Mouse (Mus musculus) limb, embryonic 11.5 days (tissue): Measurements from ENCODE around the gene Dclk2. TPM values are rescaled to one million over a fixed set of nuclear protein-coding genes. Genes with fewer than 3 reads are reported as not detected.
A peak's percentile ranks its signal among the peaks of the same experiment; 100 is the strongest.

Experiments
- ATAC-seq: fragments of 200-750 bp; cut with Nextera tagmentation; 2 replicates; pipeline ENCODE4 v1.8.0; 2017; ENCODE audit warnings: low read depth; ENCODE audit not compliant: insufficient number of reproducible peaks, low FRiP score, low TSS enrichment
- DNase-seq: peaks from one replicate; pipeline ENCODE4 v3.0.0-alpha.2; 2015; ENCODE audit warnings: low spot score
- H3K27ac ChIP-seq: fragments of 300-500 bp; sonication (generic); replicated peaks from 2 replicates; pipeline ENCODE4 v1.5.1; 2014; ENCODE audit warnings: low read depth, mild to moderate bottlenecking, low read length
- H3K27me3 ChIP-seq: fragments of 300-500 bp; sonication (generic); 2 replicates; pipeline ENCODE4 v1.6.1; 2014; ENCODE audit warnings: mild to moderate bottlenecking, low read length, mixed read lengths; ENCODE audit not compliant: control insufficient read depth, insufficient read depth
- H3K36me3 ChIP-seq: fragments of 300-500 bp; sonication (generic); 2 replicates; pipeline ENCODE4 v1.6.1; 2014; ENCODE audit warnings: mild to moderate bottlenecking, low read length, moderate library complexity, mixed read lengths; ENCODE audit not compliant: control insufficient read depth, insufficient read depth
- H3K4me1 ChIP-seq: fragments of 300-500 bp; sonication (generic); 2 replicates; pipeline ENCODE4 v1.6.1; 2014; ENCODE audit warnings: low read length, mixed read lengths; ENCODE audit not compliant: control insufficient read depth, insufficient read depth
- H3K4me2 ChIP-seq: fragments of 300-500 bp; sonication (generic); 2 replicates; pipeline ENCODE4 v1.6.1; 2014; ENCODE audit warnings: low read depth, mild to moderate bottlenecking, moderate library complexity; ENCODE audit not compliant: severe bottlenecking
- H3K4me3 ChIP-seq: fragments of 300-500 bp; sonication (generic); 2 replicates; pipeline ENCODE4 v1.5.1; 2014; ENCODE audit warnings: low read depth, low read length
- H3K9ac ChIP-seq: fragments of 300-500 bp; sonication (generic); 2 replicates; pipeline ENCODE4 v1.6.1; 2014; ENCODE audit warnings: mild to moderate bottlenecking, low read length
- H3K9me3 ChIP-seq: fragments of 300-500 bp; sonication (generic); 2 replicates; pipeline ENCODE4 v1.6.1; 2016; ENCODE audit warnings: low read length; ENCODE audit not compliant: control insufficient read depth
- WGBS: fragments of 180-500 bp; shearing (Covaris S2); extraction: QIAGEN DNeasy Blood & Tissue Kit; methylation state at CpG from one replicate; pipeline ENCODE4 v1.1.7; 2014; 5-methylcytosine and 5-hydroxymethylcytosine counted together
- polyA plus RNA-seq: library from polyadenylated mRNA; unstranded; fragments of >200 nt; fragmentation: Nextera tagmentation; extraction: Ambion mirVana; gene quantifications from 2 replicates; pipeline ENCODE4 v1.2.1, GENCODE M21; 2014

The Dclk2 gene
- polyA plus RNA-seq, 1 experiment from 2014 or later: 3.8 TPM

GRCm38 (mm10) chr3:86832591-86833267, 87.9 kb downstream of the Dclk2 start:
- 24% methylated on average over 14 of the region's 14 CpGs for WGBS
- H3K9me3 ChIP-seq: no peaks in the 10 kb centered on the region
- H3K27ac ChIP-seq: no peak overlapping the region
- no peak overlapping the region for H3K4me2 ChIP-seq
- H3K4me3 ChIP-seq: no peak overlapping the region
- no peaks in the 10 kb centered on the region for H3K36me3 ChIP-seq
- H3K27me3 ChIP-seq: no peaks in the 10 kb centered on the region
- DNase-seq: no peak
- no peak for ATAC-seq
- H3K9ac ChIP-seq: no peak overlapping the region
- peaks cover 5% of the 10 kb centered on the region; the same call in 1 of the 2 replicates for H3K4me1 ChIP-seq

GRCm38 (mm10) chr3:86832115-86832514, 88.5 kb downstream of the Dclk2 start:
- DNase-seq: no peak
- 52% methylated on average over 8 of the region's 8 CpGs for WGBS
- ATAC-seq: no peak
- Histone ChIP-seq H3K4me3 (no peak overlapping the region), H3K27ac (no peak overlapping the region), H3K9ac (no peak overlapping the region), H3K4me2 (no peak overlapping the region), H3K36me3 (no peaks in the 10 kb centered on the region), H3K27me3 (no peaks in the 10 kb centered on the region), H3K9me3 (no peaks in the 10 kb centered on the region), H3K4me1 (peaks cover 2% of the 10 kb centered on the region; the same call in 1 of the 2 replicates)

- Histone ChIP-seq H3K9ac (no peak overlapping the region), H3K27me3 (no peaks in the 10 kb centered on the region), H3K4me3 (no peak overlapping the region), H3K9me3 (no peaks in the 10 kb centered on the region), H3K27ac (no peak overlapping the region), H3K36me3 (no peaks in the 10 kb centered on the region), H3K4me1 (0 out of 2 replicates have a peak, but pooled peaks cover 2% of the 10 kb centered on the region), H3K4me2 (no peak overlapping the region)
- ATAC-seq (no peak), DNase-seq (no peak)
- 86% methylated on average over 3 of the region's 3 CpGs for WGBS
These were observed 93.1 kb downstream of the Dclk2 start for GRCm38 (mm10) chr3:86827506-86827905.

- H3K36me3 ChIP-seq: no peaks in the 10 kb centered on the region
- H3K9ac ChIP-seq: no peak overlapping the region
- H3K4me3 ChIP-seq: no peak overlapping the region
- DNase-seq: no peak
- no peak overlapping the region for H3K4me2 ChIP-seq
- H3K9me3 ChIP-seq: no peaks in the 10 kb centered on the region
- peaks cover 13% of the 10 kb centered on the region for H3K4me1 ChIP-seq
- 70% methylated on average over 3 of the region's 3 CpGs for WGBS
- no peak for ATAC-seq
- H3K27me3 ChIP-seq: no peaks in the 10 kb centered on the region
- H3K27ac ChIP-seq: no peak overlapping the region
These were observed 99.3 kb downstream of the Dclk2 start for GRCm38 (mm10) chr3:86821383-86821782.

GRCm38 (mm10) chr3:86820344-86820743, 100.3 kb downstream of the Dclk2 start:
- no peak overlapping the region for H3K4me3 ChIP-seq
- H3K9ac ChIP-seq: no peak overlapping the region
- WGBS: 30% methylated on average over 10 of the region's 10 CpGs
- H3K4me2 ChIP-seq: no peak overlapping the region
- no peaks in the 10 kb centered on the region for H3K9me3 ChIP-seq
- peaks cover 13% of the 10 kb centered on the region for H3K4me1 ChIP-seq
- no peak overlapping the region for H3K27ac ChIP-seq
- no peaks in the 10 kb centered on the region for H3K27me3 ChIP-seq
- no peaks in the 10 kb centered on the region for H3K36me3 ChIP-seq
- DNase-seq (peak; percentile 46), ATAC-seq (no peak)

- WGBS: 96% methylated on average over 6 of the region's 6 CpGs
- no peaks in the 10 kb centered on the region for H3K9me3 ChIP-seq
- no peaks in the 10 kb centered on the region for H3K27me3 ChIP-seq
- H3K4me1 ChIP-seq: peaks cover 13% of the 10 kb centered on the region
- no peak overlapping the region for H3K4me2 ChIP-seq
- DNase-seq (no peak), ATAC-seq (no peak)
- H3K4me3 ChIP-seq: no peak overlapping the region
- H3K27ac ChIP-seq: no peak overlapping the region
- no peaks in the 10 kb centered on the region for H3K36me3 ChIP-seq
- no peak overlapping the region for H3K9ac ChIP-seq
These were observed 101.3 kb downstream of the Dclk2 start for GRCm38 (mm10) chr3:86819372-86819771.

GRCm38 (mm10) chr3:86818001-86818585, 102.6 kb downstream of the Dclk2 start:
- DNase-seq (no peak), ATAC-seq (no peak)
- Histone ChIP-seq H3K9ac (no peak overlapping the region), H3K27me3 (no peaks in the 10 kb centered on the region), H3K4me2 (no peak overlapping the region), H3K36me3 (no peaks in the 10 kb centered on the region), H3K9me3 (no peaks in the 10 kb centered on the region), H3K4me3 (no peak overlapping the region), H3K27ac (0 out of 2 replicates have a peak overlapping the region, but pooled peaks have one; percentile 26), H3K4me1 (peaks cover 13% of the 10 kb centered on the region)
- WGBS: 56% methylated on average over 13 of the region's 13 CpGs

- Histone ChIP-seq H3K4me1 (no peaks in the 10 kb centered on the region), H3K27me3 (no peaks in the 10 kb centered on the region), H3K4me3 (no peak overlapping the region), H3K9me3 (no peaks in the 10 kb centered on the region), H3K9ac (no peak overlapping the region), H3K27ac (no peak overlapping the region), H3K4me2 (no peak overlapping the region), H3K36me3 (no peaks in the 10 kb centered on the region)
- DNase-seq: peak; percentile 86
- ATAC-seq: peak; percentile 84
- 12% methylated on average over 3 of the region's 3 CpGs for WGBS
These were observed 108.0 kb downstream of the Dclk2 start for GRCm38 (mm10) chr3:86812689-86813088.
